Mouse (Mus musculus) heart, embryonic 16.5 days (tissue): Measurements from ENCODE around the gene Atg10. TPM values are rescaled to one million over a fixed set of nuclear protein-coding genes. Genes with fewer than 3 reads are reported as not detected.

ENCODE experiments used
- ATAC-seq: fragments of 200-750 bp; cut with Nextera tagmentation; replicated peaks from 2 replicates; pipeline ENCODE4 v1.8.0; 2017; ENCODE audit warnings: moderate number of reproducible peaks; ENCODE audit not compliant: insufficient read depth, low FRiP score; ENCODE audit errors: extremely low read depth
- H3K27ac ChIP-seq: fragments of 300-500 bp; sonication (generic); 2 replicates; pipeline ENCODE4 v1.5.1; 2014; ENCODE audit warnings: mild to moderate bottlenecking, low read length, control low read depth, moderate library complexity
- H3K27me3 ChIP-seq: fragments of 300-500 bp; sonication (generic); 2 replicates; pipeline ENCODE4 v1.6.1; 2014; ENCODE audit warnings: low read length, mixed read lengths; ENCODE audit not compliant: control insufficient read depth, insufficient read depth
- H3K36me3 ChIP-seq: fragments of 300-500 bp; sonication (generic); 2 replicates; pipeline ENCODE4 v1.6.1; 2014; ENCODE audit not compliant: control insufficient read depth, insufficient read depth
- H3K4me1 ChIP-seq: fragments of 300-500 bp; sonication (generic); 2 replicates; pipeline ENCODE4 v1.6.1; 2014; ENCODE audit warnings: low read length, mixed read lengths; ENCODE audit not compliant: control insufficient read depth, insufficient read depth
- H3K4me2 ChIP-seq: fragments of 300-500 bp; sonication (generic); 2 replicates; pipeline ENCODE4 v1.6.1; 2014; ENCODE audit warnings: low read depth, mild to moderate bottlenecking, control low read depth, low read length
- H3K4me3 ChIP-seq: fragments of 300-500 bp; sonication (generic); 2 replicates; pipeline ENCODE4 v1.5.1; 2014; ENCODE audit warnings: mild to moderate bottlenecking, control low read depth, low read length
- H3K9ac ChIP-seq: fragments of 300-500 bp; sonication (generic); 2 replicates; pipeline ENCODE4 v1.6.1; 2014; ENCODE audit warnings: low read length, control low read depth
- H3K9me3 ChIP-seq: fragments of 300-500 bp; sonication (generic); replicated peaks from 2 replicates; pipeline ENCODE4 v1.6.1; 2016; ENCODE audit warnings: low read length; ENCODE audit not compliant: control insufficient read depth
- WGBS: fragments of 180-500 bp; shearing (Covaris S2); extraction: QIAGEN DNeasy Blood & Tissue Kit; methylation state at CpG from one replicate; pipeline ENCODE4 v1.1.7; 2014; 5-methylcytosine and 5-hydroxymethylcytosine counted together
- polyA plus RNA-seq: library from polyadenylated mRNA; unstranded; fragments of >200 nt; fragmentation: Nextera tagmentation; extraction: Ambion mirVana; gene quantifications from 2 replicates; pipeline ENCODE4 v1.2.1, GENCODE M21; 2015

The Atg10 gene
- polyA plus RNA-seq, 1 experiment from 2014 or later = 31.3 TPM

DNA sequence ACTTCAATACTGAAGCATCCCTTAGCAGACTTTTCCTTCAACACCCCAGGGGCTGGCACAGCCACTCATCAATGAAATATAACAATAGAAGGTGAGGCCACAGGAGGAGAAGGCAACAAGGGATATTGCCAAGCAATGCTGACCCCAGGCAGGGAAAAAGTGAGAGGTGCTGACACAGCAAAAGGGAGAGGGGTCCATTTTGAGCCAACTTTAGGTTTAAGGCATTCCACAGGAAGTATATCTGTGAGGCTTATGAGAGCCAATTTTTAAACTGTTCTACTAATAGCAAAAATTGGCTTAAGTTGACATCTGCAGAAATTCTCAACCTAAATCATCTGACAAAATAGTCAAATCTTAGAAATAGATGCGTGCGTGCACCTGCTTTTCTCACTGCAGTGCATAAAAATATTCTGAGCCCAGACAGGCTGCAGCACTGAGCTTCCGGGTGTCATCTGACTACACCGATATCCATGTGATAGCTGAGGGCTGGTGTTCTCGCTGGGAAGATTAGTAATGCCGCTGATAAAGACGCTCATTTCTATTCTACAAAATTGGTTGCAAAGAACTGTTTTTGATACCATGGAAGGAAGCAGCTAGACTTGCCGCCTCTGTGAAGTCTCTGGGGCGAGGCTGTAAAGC lies 116.3 kb downstream of the Atg10 start:
- no peaks in the 10 kb centered on the region for H3K9me3 ChIP-seq
- no peaks in the 10 kb centered on the region for H3K36me3 ChIP-seq
- no peak overlapping the region for H3K9ac ChIP-seq
- no peak overlapping the region for H3K4me3 ChIP-seq
- no peaks in the 10 kb centered on the region for H3K27me3 ChIP-seq
- no peaks in the 10 kb centered on the region for H3K4me1 ChIP-seq
- no peak overlapping the region for H3K27ac ChIP-seq
- no peak for ATAC-seq
- 75% methylated on average over 9 of the region's 9 CpGs for WGBS
- H3K4me2 ChIP-seq = no peak overlapping the region

DNA sequence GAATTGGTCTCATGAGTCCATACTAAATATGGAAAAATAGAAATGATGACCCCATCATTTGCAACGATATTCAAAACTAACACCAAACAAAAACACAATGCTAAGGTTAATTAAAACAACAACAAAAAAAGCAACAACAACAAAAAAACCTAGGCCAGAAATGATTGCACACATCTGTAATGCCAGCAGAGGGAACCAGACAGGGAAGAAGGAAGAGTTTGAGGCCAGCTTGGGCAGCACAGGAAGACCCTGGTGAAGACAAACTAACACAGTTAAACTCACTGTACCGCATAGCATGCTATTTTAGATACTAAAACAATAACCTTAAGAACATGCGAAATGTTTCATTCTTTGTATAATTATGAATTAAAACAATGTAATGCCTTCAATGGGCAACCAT lies 121.5 kb downstream of the Atg10 start:
- WGBS = 81% methylated on average over 3 of the region's 3 CpGs

DNA sequence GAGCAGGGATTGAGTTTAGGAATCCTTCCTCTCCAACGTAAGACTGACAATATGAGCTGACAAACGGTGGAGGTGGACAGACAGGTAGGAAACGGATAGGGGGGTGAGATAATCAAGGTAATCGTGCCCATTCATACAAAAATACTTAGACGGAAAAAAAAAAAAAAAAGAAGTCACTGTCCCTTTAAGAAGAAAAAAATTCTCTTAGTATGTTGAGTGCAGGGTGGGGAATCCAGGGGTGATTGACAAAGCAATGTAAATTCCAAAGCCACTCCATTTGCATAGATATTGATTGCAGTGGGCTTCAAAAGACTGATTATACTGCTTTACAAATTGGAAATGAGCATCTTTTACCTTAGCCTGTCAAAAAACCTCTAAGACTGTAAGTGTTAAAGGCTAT lies 123.4 kb downstream of the Atg10 start:
- Histone ChIP-seq H3K27me3 (no peaks in the 10 kb centered on the region), H3K36me3 (no peaks in the 10 kb centered on the region), H3K9ac (no peak overlapping the region), H3K27ac (no peak overlapping the region), H3K4me2 (no peak overlapping the region), H3K4me1 (no peaks in the 10 kb centered on the region), H3K4me3 (no peak overlapping the region), H3K9me3 (no peaks in the 10 kb centered on the region)
- WGBS = 69% methylated on average over 5 of the region's 5 CpGs
- ATAC-seq = no peak

More for the DNA sequence above, 121.5 kb downstream of the Atg10 start:
- no peaks in the 10 kb centered on the region for H3K4me1 ChIP-seq
- H3K4me2 ChIP-seq = no peak overlapping the region
- H3K27ac ChIP-seq = no peak overlapping the region
- H3K27me3 ChIP-seq = no peaks in the 10 kb centered on the region
- ATAC-seq = no peak
- no peak overlapping the region for H3K9ac ChIP-seq
- H3K36me3 ChIP-seq = no peaks in the 10 kb centered on the region
- no peak overlapping the region for H3K4me3 ChIP-seq
- H3K9me3 ChIP-seq = no peaks in the 10 kb centered on the region

DNA sequence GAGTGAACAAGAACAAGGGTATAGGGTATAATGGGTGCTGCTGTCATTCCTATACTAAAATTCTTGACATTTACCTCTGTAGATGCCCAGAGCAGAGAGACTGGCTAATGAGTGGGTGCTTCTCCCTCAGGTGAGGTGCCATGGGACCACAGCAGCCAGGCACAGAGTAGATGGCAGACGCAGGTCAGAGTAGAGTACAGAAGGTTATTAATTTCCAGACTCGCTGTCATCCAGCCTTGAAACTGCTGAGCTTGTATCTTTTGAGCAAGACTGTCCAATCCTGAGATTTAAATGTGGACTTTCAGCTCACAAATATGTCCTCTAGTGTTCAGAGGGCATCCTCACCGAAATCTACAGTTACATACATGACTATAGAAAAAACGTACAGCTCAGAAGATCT lies 128.9 kb downstream of the Atg10 start:
- no peaks in the 10 kb centered on the region for H3K9me3 ChIP-seq
- no peak overlapping the region for H3K4me2 ChIP-seq
- WGBS = 86% methylated on average over 4 of the region's 4 CpGs
- ATAC-seq = no peak
- no peak overlapping the region for H3K9ac ChIP-seq
- no peaks in the 10 kb centered on the region for H3K36me3 ChIP-seq
- no peak overlapping the region for H3K4me3 ChIP-seq
- H3K27me3 ChIP-seq = no peaks in the 10 kb centered on the region
- H3K4me1 ChIP-seq = peaks cover 7% of the 10 kb centered on the region
- H3K27ac ChIP-seq = no peak overlapping the region

DNA sequence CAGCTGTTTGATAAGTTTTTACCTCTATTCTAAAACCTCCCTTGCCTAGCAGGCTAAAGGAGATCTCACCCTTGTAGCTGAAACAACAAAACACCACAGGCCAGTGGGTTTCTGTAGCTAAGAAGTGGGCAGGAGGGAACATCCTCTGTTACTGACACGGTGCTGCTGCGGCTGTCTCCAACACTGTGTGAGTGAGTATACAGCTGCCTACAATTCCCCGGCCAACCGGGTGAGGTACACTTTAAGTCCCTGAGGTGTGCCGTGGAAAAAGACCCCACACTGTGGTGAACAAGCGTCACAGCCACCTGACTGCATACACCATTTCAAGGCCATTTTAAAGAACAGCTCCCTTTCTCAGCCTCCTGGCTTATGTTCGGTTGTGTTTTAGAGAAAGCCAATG lies 129.6 kb downstream of the Atg10 start:
- 43% methylated on average over 7 of the region's 7 CpGs for WGBS
- Histone ChIP-seq H3K27ac (no peak overlapping the region), H3K9ac (no peak overlapping the region), H3K9me3 (no peaks in the 10 kb centered on the region), H3K27me3 (no peaks in the 10 kb centered on the region), H3K4me3 (no peak overlapping the region), H3K36me3 (no peaks in the 10 kb centered on the region), H3K4me1 (peaks cover 7% of the 10 kb centered on the region), H3K4me2 (no peak overlapping the region)
- 0 out of 2 replicates have a peak, but pooled peaks have one; percentile 46 for ATAC-seq

DNA sequence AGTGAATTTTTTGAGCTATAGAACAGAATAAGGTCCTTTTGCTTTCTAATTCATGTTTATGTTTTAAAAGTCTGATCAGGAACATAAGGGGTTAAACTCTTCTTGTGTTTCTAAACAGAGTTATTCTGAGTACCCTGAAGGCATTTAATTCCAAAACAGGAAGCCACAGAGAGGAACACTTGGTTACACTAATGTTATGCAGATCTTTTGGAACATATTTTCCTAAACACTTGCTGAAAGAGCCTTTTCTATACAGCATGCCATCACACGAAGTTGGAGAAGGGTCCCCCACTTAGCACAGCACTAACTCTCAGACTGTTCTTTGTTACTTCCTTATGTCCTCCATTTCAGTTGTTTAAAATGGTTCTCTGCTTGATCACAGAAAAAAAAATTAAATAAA lies 130.2 kb downstream of the Atg10 start:
- no peak overlapping the region for H3K4me2 ChIP-seq

DNA sequence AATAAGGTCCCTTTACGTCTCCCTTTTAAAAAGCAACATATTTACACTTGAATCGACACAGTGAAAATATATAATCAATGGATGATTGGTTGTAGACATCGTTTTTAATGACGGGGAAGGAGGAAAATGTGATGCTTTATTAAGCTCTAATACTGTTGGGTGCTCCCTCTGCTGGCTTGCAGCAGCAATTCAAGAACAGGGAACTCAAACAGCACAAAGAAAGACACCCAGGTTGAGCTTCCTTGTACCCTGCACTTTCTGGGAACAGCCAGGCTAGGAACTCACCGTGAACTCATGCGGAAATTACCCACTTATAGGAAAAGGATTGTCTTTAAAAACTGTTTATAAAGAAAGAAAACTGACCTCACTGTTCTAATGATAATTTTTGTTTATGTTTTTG lies 130.6 kb downstream of the Atg10 start:
- Histone ChIP-seq H3K27ac (no peak overlapping the region), H3K4me2 (no peak overlapping the region; the same call in 1 of the 2 replicates), H3K4me3 (no peak overlapping the region), H3K4me1 (peaks cover 7% of the 10 kb centered on the region), H3K9ac (no peak overlapping the region), H3K9me3 (no peaks in the 10 kb centered on the region), H3K27me3 (no peaks in the 10 kb centered on the region), H3K36me3 (no peaks in the 10 kb centered on the region)
- 0 out of 2 replicates have a peak, but pooled peaks have one; percentile 29 for ATAC-seq
- 22% methylated on average over 6 of the region's 6 CpGs for WGBS

More for the DNA sequence above, 130.2 kb downstream of the Atg10 start:
- Histone ChIP-seq H3K9me3 (no peaks in the 10 kb centered on the region), H3K9ac (no peak overlapping the region), H3K27ac (peak overlapping the region; percentile 48), H3K36me3 (no peaks in the 10 kb centered on the region), H3K4me1 (peaks cover 7% of the 10 kb centered on the region), H3K4me3 (no peak overlapping the region), H3K27me3 (no peaks in the 10 kb centered on the region)
- WGBS = 15% methylated on average over 1 of the region's 1 CpGs
- ATAC-seq = no peak

DNA sequence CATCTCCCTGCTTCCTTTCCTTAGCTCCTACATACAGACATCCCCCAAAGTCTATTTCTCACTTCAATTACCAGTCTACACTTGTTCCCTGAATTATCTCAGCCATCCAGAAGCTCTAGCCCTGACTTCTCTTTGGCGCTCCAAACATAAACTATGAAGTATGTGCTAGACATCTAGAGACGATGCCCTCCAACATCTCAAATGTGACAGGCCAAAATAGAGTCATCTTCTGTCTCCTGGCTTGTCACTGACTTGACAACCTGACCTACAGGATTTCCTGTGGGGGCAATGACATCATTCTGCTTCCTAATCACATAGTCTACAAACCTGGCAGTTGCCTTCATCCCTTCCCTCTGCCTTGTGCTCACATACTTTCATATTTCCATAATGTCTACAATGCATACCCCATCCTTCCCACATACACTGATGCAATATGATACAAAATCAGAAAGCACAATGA lies 132.0 kb downstream of the Atg10 start:
- Histone ChIP-seq H3K27ac (no peak overlapping the region), H3K36me3 (no peaks in the 10 kb centered on the region)
- WGBS = 69% methylated on average over 2 of the region's 2 CpGs

DNA sequence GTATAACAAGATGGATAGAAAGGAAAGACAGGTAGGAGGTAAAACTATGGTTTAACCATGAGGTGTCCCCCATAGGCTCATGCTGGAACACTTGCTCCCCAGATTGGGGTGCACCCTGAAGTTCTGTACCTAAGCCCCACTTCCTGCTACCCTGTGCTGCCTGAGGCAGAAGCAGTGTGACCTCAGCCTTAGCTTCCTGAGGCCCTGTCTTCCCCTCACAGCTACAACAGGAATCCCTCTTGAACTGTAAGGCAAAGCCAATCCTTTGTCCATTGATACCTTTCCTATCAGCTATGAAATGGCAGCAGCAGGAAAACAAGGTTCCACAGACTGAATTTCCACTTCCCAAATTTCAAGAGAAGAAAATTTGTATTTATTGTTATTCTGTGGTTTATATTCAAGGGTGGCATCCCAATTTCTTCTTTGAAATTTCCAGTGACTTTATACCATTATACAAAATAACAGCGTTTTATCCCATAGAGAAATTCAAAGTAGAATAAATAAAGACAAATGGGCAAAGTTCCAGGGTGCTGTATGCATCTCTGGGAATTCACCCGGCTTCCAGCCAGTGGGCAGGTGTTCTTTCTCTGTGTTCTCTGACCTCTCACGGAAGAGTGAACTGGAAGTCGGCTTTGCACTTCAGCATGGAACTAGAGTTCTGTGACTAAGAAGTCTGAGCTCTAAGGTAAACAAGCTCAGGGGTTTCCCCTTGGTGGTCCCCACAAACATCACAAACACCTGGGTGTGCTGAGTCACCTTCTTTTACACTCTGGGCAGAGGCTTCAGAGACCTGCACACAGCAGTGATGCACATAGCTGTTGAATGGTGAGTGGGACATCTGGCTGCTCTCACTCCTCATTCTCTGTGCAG lies 132.7 kb downstream of the Atg10 start:
- no peak for ATAC-seq
- no peaks in the 10 kb centered on the region for H3K27me3 ChIP-seq
- H3K36me3 ChIP-seq = no peaks in the 10 kb centered on the region
- no peak overlapping the region for H3K4me3 ChIP-seq
- no peak overlapping the region for H3K27ac ChIP-seq
- WGBS = 60% methylated on average over 4 of the region's 4 CpGs
- no peaks in the 10 kb centered on the region for H3K9me3 ChIP-seq
- no peak overlapping the region for H3K4me2 ChIP-seq
- H3K4me1 ChIP-seq = peaks cover 7% of the 10 kb centered on the region
- no peak overlapping the region for H3K9ac ChIP-seq

More for the DNA sequence above, 132.0 kb downstream of the Atg10 start:
- Histone ChIP-seq H3K9me3 (no peaks in the 10 kb centered on the region), H3K4me3 (no peak overlapping the region), H3K4me2 (no peak overlapping the region), H3K9ac (no peak overlapping the region), H3K4me1 (peaks cover 7% of the 10 kb centered on the region), H3K27me3 (no peaks in the 10 kb centered on the region)
- ATAC-seq = no peak
